Mouse (Mus musculus): ENCODE data around the gene Cdc7. TPM values are rescaled to one million over a fixed set of nuclear protein-coding genes. Genes with fewer than 3 reads are reported as not detected.

Cdc7 gene
- polyA plus RNA-seq (2014; fragmentation: Illumina TruSeq; extraction: RNeasy Lipid Tissue Mini Kit (QIAGEN cat#74804); ENCODE audit: low replicate concordance) = 7.8 TPM

DNA sequence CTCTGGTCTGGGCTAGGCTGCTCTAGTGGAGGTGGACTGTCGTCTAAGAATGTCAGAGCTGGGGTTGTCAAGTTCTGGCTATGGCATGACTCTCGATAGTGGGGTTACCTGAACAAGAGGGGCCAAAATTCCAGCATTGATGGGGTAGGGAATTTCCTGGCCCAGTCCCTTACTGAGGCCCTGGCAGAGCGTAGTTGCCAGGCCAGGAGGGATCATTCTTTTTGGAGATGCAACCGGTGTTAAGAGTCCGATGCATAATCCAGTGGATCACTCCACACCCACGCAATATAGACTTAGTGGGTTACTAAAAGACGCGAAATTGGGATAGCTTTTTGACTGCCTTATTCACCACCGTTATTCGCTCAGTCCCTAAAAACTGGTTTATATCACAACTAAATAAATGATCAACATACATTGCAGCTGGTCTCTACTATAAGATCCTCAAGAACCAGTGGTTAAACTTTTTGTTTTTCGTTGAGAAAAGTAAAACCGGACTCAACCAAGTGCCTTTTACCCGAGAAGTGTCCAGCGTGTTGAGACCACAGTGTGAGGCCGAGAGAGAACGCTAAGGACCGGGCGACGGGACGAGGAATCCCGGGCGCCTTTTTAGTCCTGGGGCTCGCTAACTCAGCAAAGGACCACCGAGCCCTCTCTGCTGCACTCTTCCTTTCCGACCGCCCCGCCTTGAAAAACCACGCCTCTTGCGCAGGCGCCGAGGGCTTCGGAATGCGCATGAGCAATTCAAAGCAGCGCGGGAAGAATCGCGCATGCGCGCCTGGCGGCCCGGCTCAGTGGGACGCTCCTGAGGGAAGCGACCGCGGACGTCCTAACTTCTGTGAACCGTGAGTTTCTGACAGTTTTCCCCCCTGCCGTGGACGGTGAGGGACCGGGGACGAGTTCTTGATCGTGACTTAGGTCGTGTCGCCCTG, at the start of gene Cdc7:
Gene Cdc7, plus strand, starts transcription at position 739 of the 929 bp plus-strand sequence.

DNA sequence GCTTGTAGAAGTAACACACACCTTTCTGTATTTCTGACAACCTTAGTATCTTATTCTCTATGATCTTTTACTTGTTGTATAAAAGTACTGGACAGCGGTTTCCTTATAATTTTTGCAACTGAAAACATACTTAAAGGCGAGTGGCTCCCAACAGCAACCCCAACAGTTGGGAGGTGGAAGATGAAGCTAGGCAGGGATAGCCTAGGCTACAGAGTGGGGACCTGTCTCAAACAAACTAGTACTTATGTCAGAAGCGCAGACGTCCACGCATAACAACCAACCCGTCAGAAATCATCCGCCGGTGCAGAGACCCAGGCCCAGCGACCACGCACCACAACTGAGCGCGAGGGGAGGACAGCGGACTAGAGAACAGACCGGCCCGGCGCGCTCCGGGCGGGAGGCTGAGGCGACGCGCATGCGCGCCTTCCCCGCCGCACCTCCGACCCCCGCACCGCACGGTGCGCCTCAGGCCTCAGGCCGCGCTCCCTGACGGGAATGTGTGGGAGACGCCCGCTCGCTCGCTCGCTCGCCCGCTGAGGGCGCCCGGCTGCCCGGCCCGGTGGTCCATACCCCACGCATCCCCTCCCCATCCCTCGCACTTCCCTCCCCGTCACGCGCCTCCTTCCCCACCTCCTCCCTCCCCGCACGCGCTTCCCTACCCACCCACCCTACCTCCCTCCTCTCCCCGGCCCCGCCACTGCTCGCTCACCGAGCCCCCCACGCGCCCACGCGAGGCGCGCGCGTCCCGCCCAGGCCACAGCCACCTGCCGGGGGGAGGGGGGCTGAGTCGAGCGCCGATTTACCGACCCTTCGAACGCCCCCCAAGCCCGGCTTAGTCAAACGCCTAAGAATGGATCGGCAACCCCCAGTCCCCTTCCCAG, 38.4 kb upstream of the Cdc7 start, which contains the start of gene Hfm1:
Gene Hfm1, minus strand, starts transcription at position 834 of the 881 bp plus-strand sequence.

Other genes with a start within 250 kb of the Cdc7 start
- gene Hfm1, start 38.0 kb upstream of the Cdc7 start, polyA plus RNA-seq (2014; fragmentation: Illumina TruSeq; extraction: RNeasy Lipid Tissue Mini Kit (QIAGEN cat#74804); ENCODE audit: low replicate concordance) = 0.33 TPM

Data from small intestine, adult 10 weeks (tissue).